Mouse (Mus musculus) embryonic facial prominence, embryonic 14.5 days (tissue): ENCODE data around the gene Cmtr1. TPM values are rescaled to one million over a fixed set of nuclear protein-coding genes. Genes with fewer than 3 reads are reported as not detected.
A peak's percentile ranks its signal among the peaks of the same experiment; 100 is the strongest.

Source experiments
- ATAC-seq: fragments of 200-750 bp; cut with Nextera tagmentation; 2 replicates; pipeline ENCODE4 v1.8.0; 2017; ENCODE audit warnings: low read depth, moderate number of reproducible peaks, moderate TSS enrichment
- DNase-seq: peaks from one replicate; pipeline ENCODE4 v3.0.0-alpha.2; 2015; ENCODE audit warnings: low spot score
- H3K27ac ChIP-seq: fragments of 300-500 bp; sonication (generic); replicated peaks from 2 replicates; pipeline ENCODE4 v1.5.1; 2014; ENCODE audit warnings: low read depth, mild to moderate bottlenecking, low read length, moderate library complexity
- H3K27me3 ChIP-seq: fragments of 300-500 bp; sonication (generic); replicated peaks from 2 replicates; pipeline ENCODE4 v1.6.1; 2014; ENCODE audit warnings: low read length; ENCODE audit not compliant: control insufficient read depth, insufficient read depth
- H3K36me3 ChIP-seq: fragments of 300-500 bp; sonication (generic); 2 replicates; pipeline ENCODE4 v1.6.1; 2014; ENCODE audit warnings: low read length, mixed read lengths; ENCODE audit not compliant: control insufficient read depth, insufficient read depth
- H3K4me1 ChIP-seq: fragments of 300-500 bp; sonication (generic); 2 replicates; pipeline ENCODE4 v1.6.1; 2014; ENCODE audit warnings: antibody characterized with exemption, low read length; ENCODE audit not compliant: control insufficient read depth, insufficient read depth
- H3K4me2 ChIP-seq: fragments of 300-500 bp; sonication (generic); 2 replicates; pipeline ENCODE4 v1.6.1; 2014; ENCODE audit warnings: low read depth, mild to moderate bottlenecking, low read length, moderate library complexity, mixed read lengths
- H3K4me3 ChIP-seq: fragments of 300-500 bp; sonication (generic); 2 replicates; pipeline ENCODE4 v1.5.1; 2014; ENCODE audit warnings: low read depth, mild to moderate bottlenecking, low read length
- H3K9ac ChIP-seq: fragments of 300-500 bp; sonication (generic); 2 replicates; pipeline ENCODE4 v1.6.1; 2014; ENCODE audit warnings: low read depth, mild to moderate bottlenecking, low read length, moderate library complexity, mixed read lengths
- H3K9me3 ChIP-seq: fragments of 300-500 bp; sonication (generic); 2 replicates; pipeline ENCODE4 v1.6.1; 2016; ENCODE audit warnings: low read length; ENCODE audit not compliant: control insufficient read depth
- WGBS: fragments of 180-500 bp; shearing (Covaris S2); extraction: QIAGEN DNeasy Blood & Tissue Kit; methylation state at CpG from one replicate; pipeline ENCODE4 v1.1.7; 2014; 5-methylcytosine and 5-hydroxymethylcytosine counted together
- polyA plus RNA-seq: library from polyadenylated mRNA; unstranded; fragments of >200 nt; fragmentation: Nextera tagmentation; extraction: Ambion mirVana; gene quantifications from 2 replicates; pipeline ENCODE4 v1.2.1, GENCODE M21; 2014

Gene Cmtr1
- polyA plus RNA-seq, 1 experiment from 2014 or later = 88.9 TPM

DNA sequence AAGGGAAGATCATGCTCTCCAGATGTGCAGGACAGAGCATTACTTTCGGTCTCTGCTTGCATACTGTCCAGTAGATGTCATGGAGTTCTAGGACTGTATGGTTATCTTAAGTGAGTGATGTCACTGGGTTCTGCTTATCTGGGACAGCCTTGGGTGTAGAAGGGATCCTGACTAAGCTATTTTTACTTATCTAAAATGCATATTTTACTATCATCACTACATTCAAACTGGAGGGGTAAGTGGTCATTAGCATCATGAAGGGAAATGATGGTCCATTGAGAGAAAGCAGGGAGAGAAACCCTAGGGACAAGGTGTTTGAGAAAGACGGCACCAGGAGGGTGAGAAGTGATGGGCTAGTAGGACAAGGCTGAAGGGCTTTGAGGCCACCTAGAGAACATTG, 2.1 kb upstream of the Cmtr1 start:
- 83% methylated on average over 2 of the region's 2 CpGs for WGBS
- Histone ChIP-seq H3K27me3 (no peaks in the 10 kb centered on the region), H3K4me1 (peaks cover 5% of the 10 kb centered on the region; the same call in 1 of the 2 replicates), H3K27ac (no peak overlapping the region), H3K4me3 (no peak overlapping the region), H3K9ac (no peak overlapping the region), H3K4me2 (no peak overlapping the region), H3K9me3 (no peaks in the 10 kb centered on the region), H3K36me3 (0 out of 2 replicates have a peak, but pooled peaks cover under 1% of the 10 kb centered on the region)
- ATAC-seq = no peak
- no peak for DNase-seq

- peaks cover 5% of the 10 kb centered on the region; the same call in 1 of the 2 replicates for H3K4me1 ChIP-seq
- H3K9ac ChIP-seq = peak overlapping the region; percentile 96
- H3K36me3 ChIP-seq = peaks cover 20% of the 10 kb centered on the region
- under 1% methylated on average over 26 of the region's 41 CpGs for WGBS
- H3K4me2 ChIP-seq = peak overlapping the region; percentile 89
- no peaks in the 10 kb centered on the region for H3K27me3 ChIP-seq
- H3K4me3 ChIP-seq = peak overlapping the region; percentile 93
- peak; percentile 66 for ATAC-seq
- H3K27ac ChIP-seq = peak overlapping the region; percentile 88
- no peaks in the 10 kb centered on the region for H3K9me3 ChIP-seq
- no peak for DNase-seq
These were observed 482 bp downstream of the Cmtr1 start for GRCm38 (mm10) chr17:29660762-29661391.

DNA sequence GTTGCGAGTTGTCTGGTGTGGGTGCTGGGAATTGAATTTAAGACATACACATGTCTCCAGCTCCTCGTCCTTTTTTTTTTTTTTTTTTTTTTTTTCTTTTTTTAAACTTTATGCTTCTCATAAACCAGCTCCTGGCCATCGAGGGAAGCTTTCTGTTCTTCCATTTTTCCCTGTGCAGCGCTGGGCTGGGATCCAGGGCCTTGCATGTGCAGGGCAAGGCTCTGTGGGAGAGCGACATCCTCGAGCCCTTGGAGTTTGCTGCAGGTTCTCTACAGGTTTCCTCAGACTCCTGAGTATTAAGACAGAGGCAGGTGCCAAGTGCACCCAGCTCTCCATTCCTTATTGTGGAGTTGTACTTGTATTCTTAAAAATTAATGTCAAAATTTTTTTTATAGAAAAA, 1.8 kb downstream of the Cmtr1 start:
- Histone ChIP-seq H3K4me3 (no peak overlapping the region), H3K27me3 (no peaks in the 10 kb centered on the region), H3K9ac (no peak overlapping the region), H3K36me3 (peaks cover 31% of the 10 kb centered on the region), H3K4me1 (peaks cover 5% of the 10 kb centered on the region; the same call in 1 of the 2 replicates), H3K9me3 (no peaks in the 10 kb centered on the region), H3K4me2 (no peak overlapping the region), H3K27ac (no peak overlapping the region)
- 91% methylated on average over 6 of the region's 6 CpGs for WGBS
- DNase-seq = no peak
- no peak for ATAC-seq

DNA sequence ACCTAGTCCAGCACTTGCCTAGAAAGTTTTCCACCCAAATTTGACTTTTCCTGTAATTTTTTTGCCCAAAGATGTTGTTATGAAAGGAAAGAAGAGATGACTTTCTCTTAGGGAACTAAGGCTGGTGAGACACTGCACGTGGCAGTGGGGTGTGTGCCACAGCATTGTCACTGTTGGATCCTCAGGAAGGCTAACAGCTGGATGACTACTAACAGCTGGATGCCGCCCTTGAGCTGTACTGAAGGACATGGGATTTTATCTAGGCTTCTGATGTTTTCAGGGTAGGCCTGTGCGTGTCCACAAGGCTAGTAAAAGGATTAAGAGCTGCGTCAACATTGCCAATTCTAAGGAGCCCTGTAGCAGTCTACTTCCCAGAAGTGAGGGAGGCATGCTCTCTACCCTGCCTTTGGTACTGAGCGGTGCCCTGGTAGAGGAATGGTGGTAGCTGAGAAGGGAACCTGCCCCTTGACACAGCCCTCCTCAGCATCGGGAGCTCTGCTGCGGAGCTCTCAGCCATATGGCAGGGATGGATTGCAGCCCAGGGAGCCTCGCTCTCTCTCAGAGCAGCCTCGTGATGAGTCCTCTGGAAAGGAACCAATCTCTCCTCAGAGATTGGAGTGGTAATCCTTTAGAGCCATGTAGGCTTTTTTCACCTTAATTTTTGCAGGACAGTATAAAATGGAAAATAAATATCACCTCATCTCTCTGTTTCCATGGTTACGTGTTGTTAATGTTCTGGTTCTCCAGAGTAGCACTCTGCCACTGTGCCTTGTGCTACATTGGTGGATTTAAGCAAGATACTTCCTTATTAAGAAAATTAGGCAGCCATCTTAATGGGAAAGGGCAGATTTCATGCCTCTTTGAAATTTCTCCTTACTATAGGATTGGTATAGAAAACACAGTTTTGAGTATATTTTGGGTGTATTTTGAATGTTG, 7.9 kb downstream of the Cmtr1 start:
- ATAC-seq (no peak), DNase-seq (no peak)
- Histone ChIP-seq H3K9me3 (no peaks in the 10 kb centered on the region), H3K4me3 (no peak overlapping the region), H3K27ac (no peak overlapping the region), H3K27me3 (no peaks in the 10 kb centered on the region), H3K4me1 (no peaks in the 10 kb centered on the region), H3K9ac (no peak overlapping the region), H3K36me3 (peaks cover 52% of the 10 kb centered on the region), H3K4me2 (no peak overlapping the region)
- WGBS = 79% methylated on average over 10 of the region's 10 CpGs

DNA sequence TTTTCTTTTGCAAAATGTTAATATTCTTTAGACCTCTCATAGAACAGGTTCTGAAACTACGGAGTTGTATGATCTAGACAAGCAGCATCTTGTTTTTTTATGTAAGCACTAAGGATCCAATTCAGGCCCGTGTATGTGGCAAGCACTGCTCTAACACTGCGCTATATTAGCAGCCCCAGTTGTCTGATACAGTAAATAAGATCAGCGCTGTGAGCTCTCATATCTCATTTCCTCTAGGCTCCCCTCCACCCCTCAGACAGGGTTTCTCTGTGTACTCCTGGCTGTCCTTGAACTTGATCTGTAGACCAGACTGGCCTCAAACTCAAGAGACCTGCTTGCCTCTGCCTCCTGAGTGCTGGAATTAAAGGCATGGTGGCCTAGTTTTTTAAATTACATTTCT, 8.6 kb downstream of the Cmtr1 start:
- Histone ChIP-seq H3K9ac (no peak overlapping the region), H3K9me3 (no peaks in the 10 kb centered on the region), H3K4me1 (no peaks in the 10 kb centered on the region), H3K27ac (no peak overlapping the region), H3K36me3 (peaks cover 55% of the 10 kb centered on the region), H3K4me2 (no peak overlapping the region), H3K4me3 (no peak overlapping the region), H3K27me3 (no peaks in the 10 kb centered on the region)
- WGBS = 91% methylated on average over 4 of the region's 4 CpGs
- no peak for DNase-seq
- no peak for ATAC-seq

DNA sequence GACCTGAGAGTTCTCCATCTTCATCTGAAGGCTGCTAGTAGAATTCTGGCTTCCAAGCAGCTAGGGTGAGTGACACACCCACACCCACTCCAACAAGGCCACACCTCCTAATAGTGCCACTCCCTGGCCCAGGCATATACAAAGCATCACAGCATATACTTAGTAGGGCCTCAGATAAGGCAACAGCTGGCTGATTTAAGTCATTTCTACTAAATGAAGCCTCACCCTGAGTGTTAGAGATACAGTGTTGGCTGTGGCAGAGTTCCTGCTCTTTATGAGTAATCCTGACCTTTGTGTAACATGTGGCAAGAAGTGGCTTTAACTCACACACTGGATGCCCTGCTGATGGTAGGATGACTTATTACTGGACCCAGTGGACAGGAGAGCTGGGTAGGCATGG, 9.5 kb downstream of the Cmtr1 start:
- ATAC-seq (no peak), DNase-seq (no peak)
- no peak overlapping the region for H3K9ac ChIP-seq
- H3K36me3 ChIP-seq = peaks cover 54% of the 10 kb centered on the region
- H3K4me3 ChIP-seq = no peak overlapping the region
- no peaks in the 10 kb centered on the region for H3K9me3 ChIP-seq
- H3K27me3 ChIP-seq = no peaks in the 10 kb centered on the region
- H3K4me1 ChIP-seq = no peaks in the 10 kb centered on the region
- no peak overlapping the region for H3K4me2 ChIP-seq
- no peak overlapping the region for H3K27ac ChIP-seq

GRCm38 (mm10) chr17:29671021-29671420, 10.6 kb downstream of the Cmtr1 start:
- no peak for ATAC-seq
- no peak overlapping the region for H3K27ac ChIP-seq
- H3K4me1 ChIP-seq = no peaks in the 10 kb centered on the region
- no peak overlapping the region for H3K4me3 ChIP-seq
- no peaks in the 10 kb centered on the region for H3K27me3 ChIP-seq
- H3K9me3 ChIP-seq = no peaks in the 10 kb centered on the region
- no peak overlapping the region for H3K4me2 ChIP-seq
- whole genome bisulfite sequencing = 81% methylated on average over 2 of the region's 2 CpGs
- H3K9ac ChIP-seq = no peak overlapping the region
- H3K36me3 ChIP-seq = peaks cover 57% of the 10 kb centered on the region
- no peak for DNase-seq

DNA sequence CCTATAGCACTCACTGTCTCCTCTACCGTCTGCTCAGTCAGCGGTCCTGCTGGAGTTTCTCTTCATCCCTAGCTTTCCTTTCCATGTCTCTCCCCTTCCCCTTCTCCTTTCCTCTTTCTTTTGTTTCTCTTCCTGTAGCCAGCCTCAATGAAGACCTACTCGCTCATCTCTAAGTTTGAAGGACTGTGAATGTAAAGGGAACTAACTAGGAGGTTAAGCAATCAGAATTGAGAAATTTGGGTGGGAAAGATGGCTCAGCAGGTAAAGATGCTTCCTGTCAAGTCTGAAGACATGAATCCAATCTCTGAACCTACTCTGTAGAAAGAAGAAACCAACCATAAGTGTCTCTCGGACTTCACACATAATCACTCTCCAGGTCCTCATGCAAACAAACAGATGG, 12.9 kb downstream of the Cmtr1 start:
- WGBS = 96% methylated on average over 4 of the region's 4 CpGs
- no peak overlapping the region for H3K27ac ChIP-seq
- no peaks in the 10 kb centered on the region for H3K9me3 ChIP-seq
- DNase-seq (no peak), ATAC-seq (no peak)
- H3K36me3 ChIP-seq = peaks cover 69% of the 10 kb centered on the region
- H3K4me1 ChIP-seq = no peaks in the 10 kb centered on the region
- no peak overlapping the region for H3K4me2 ChIP-seq
- no peak overlapping the region for H3K4me3 ChIP-seq
- H3K9ac ChIP-seq = no peak overlapping the region
- H3K27me3 ChIP-seq = no peaks in the 10 kb centered on the region
